ENCODE assay signal across 8 mouse cellular contexts in genomic region chr3:96555999-96556614, GRCm38 (mm10). TPM values are rescaled to one million over a fixed set of nuclear protein-coding genes. Genes with fewer than 3 reads are reported as not detected.
DNase-seq lines count a peak whose midpoint lies in the region; ATAC-seq and TF ChIP-seq lines count a peak whose summit lies in the region.

No protein-coding gene starts in this region.

- H3K4me3 ChIP-seq in kidney, embryonic 14.5 days (ENCODE audit: low read length): peak overlapping the region; percentile 79; the same call in 1 of the 2 replicates
- H3K4me3 ChIP-seq in liver, postnatal 0 days (ENCODE audit: low read depth, low read length): peak overlapping the region; percentile 91

- intact Hi-C loops in heart, postnatal 10 days (cut with DNase I): no loop called here

- peaks cover 41% of the 10 kb centered on the region for H3K4me1 ChIP-seq in kidney, embryonic 14.5 days (ENCODE audit: control insufficient read depth, insufficient read depth, low read length)
- peaks cover 25% of the 10 kb centered on the region for H3K4me1 ChIP-seq in liver, postnatal 0 days (ENCODE audit: insufficient read depth)

- H3K9me3 ChIP-seq in kidney, embryonic 14.5 days (ENCODE audit: control insufficient read depth, low read length): no peaks in the 10 kb centered on the region
- H3K9me3 ChIP-seq in liver, postnatal 0 days (ENCODE audit: low read length): no peaks in the 10 kb centered on the region

- whole genome bisulfite sequencing in kidney, embryonic 14.5 days: 79% methylated on average over 15 of the region's 15 CpGs
- 62% methylated on average over 15 of the region's 15 CpGs for WGBS in liver, postnatal 0 days (ENCODE audit: insufficient replicate concordance)

- H3K27me3 ChIP-seq in kidney, embryonic 14.5 days (ENCODE audit: control insufficient read depth, insufficient read depth, low read length): no peaks in the 10 kb centered on the region
- H3K27me3 ChIP-seq in liver, postnatal 0 days (ENCODE audit: insufficient read depth, low read length): no peaks in the 10 kb centered on the region

- no peak for TF ChIP-seq CTCF in liver, postnatal 0 days (IDR thresholded peaks at IDR 0.05; ENCODE audit: low read depth)

- peaks cover 19% of the 10 kb centered on the region for H3K36me3 ChIP-seq in kidney, embryonic 14.5 days (ENCODE audit: control insufficient read depth, insufficient read depth, low read length)
- H3K36me3 ChIP-seq in liver, postnatal 0 days (replicated peaks; ENCODE audit: insufficient read depth, low read length): peaks cover 20% of the 10 kb centered on the region

- peak overlapping the region; percentile 81 for H3K4me2 ChIP-seq in kidney, embryonic 14.5 days (replicated peaks; ENCODE audit: low read depth, low read length)
- peak overlapping the region; percentile 83 for H3K4me2 ChIP-seq in liver, postnatal 0 days (ENCODE audit: low read depth, low read length)

- peak overlapping the region; percentile 73; the same call in 1 of the 2 replicates for H3K9ac ChIP-seq in kidney, embryonic 14.5 days (ENCODE audit: low read depth, low read length)
- H3K9ac ChIP-seq in liver, postnatal 0 days (replicated peaks): peak overlapping the region; percentile 86; the same call in 1 of the 2 replicates

- ATAC-seq in kidney, embryonic 14.5 days (ENCODE audit: low FRiP score, low TSS enrichment): no peak
- ATAC-seq in liver, postnatal 0 days: peak; percentile 3
- ATAC-seq in inflammation-experienced regulatory T-cells, adult 6 months: no peak

- DNase-seq in kidney, postnatal 10 days: no peak
- peak; percentile 34 for DNase-seq in adipocyte (ENCODE audit: low spot score)
- DNase-seq in heart, postnatal 10 days: peak; percentile 11 to 25
- DNase-seq in liver, postnatal 0 days: peak; percentile 62
- DNase-seq in urinary bladder, postnatal 25 days (ENCODE audit: low spot score): no peak
- DNase-seq in frontal cortex, postnatal 10 days (ENCODE audit: low spot score in 2 of 2): no peak

- no peak overlapping the region for H3K27ac ChIP-seq in kidney, embryonic 14.5 days (ENCODE audit: low read depth, low read length)
- H3K27ac ChIP-seq in liver, postnatal 0 days (ENCODE audit: low read depth): peak overlapping the region; percentile 99

- peak; percentile 92 for TF ChIP-seq EP300 in liver, postnatal 0 days (IDR thresholded peaks at IDR 0.05; ENCODE audit: low read depth)

RNA-seq across cellular contexts. Expression of gene Txnip, which starts 1.6 kb away (rescaled TPM):
- polyA plus RNA-seq in kidney, embryonic 14.5 days (2014; fragmentation: Nextera tagmentation; extraction: Ambion mirVana): 91.1 and 148 TPM in 2 replicates
- 1,000 to 10,000 TPM in 1 of 2 experiments, 100 to 1,000 TPM in 1; 618 to 1,152 TPM for total RNA-seq in heart, postnatal 10 days (2021)
- polyA plus RNA-seq in liver, postnatal 0 days (2015; fragmentation: Nextera tagmentation; extraction: Ambion mirVana): 65.3 and 72.4 TPM in 2 replicates
- polyA plus RNA-seq in inflammation-experienced regulatory T-cells, adult 6 months (2017; shearing (Covaris generic)): 100 to 1,000 TPM; 160 to 366 (median 354) TPM

RNA-seq across cellular contexts. Expression of gene Gm16253, which starts 20.7 kb away (rescaled TPM):
- 0.72 and 1.3 TPM in 2 replicates for polyA plus RNA-seq in kidney, embryonic 14.5 days (2014; fragmentation: Nextera tagmentation; extraction: Ambion mirVana)
- total RNA-seq in heart, postnatal 10 days (2021): 1 to 10 TPM; 4.9 to 5.3 TPM
- not detected in 2 replicates for polyA plus RNA-seq in liver, postnatal 0 days (2015; fragmentation: Nextera tagmentation; extraction: Ambion mirVana)
- polyA plus RNA-seq in inflammation-experienced regulatory T-cells, adult 6 months (2017; shearing (Covaris generic)): 1 to 10 TPM in 1 of 3 experiments, not detected in 2; 2.1 TPM

RNA-seq across cellular contexts. Expression of gene Hfe2, which starts 31.1 kb away (rescaled TPM):
- 0.20 and 0.30 TPM in 2 replicates for polyA plus RNA-seq in kidney, embryonic 14.5 days (2014; fragmentation: Nextera tagmentation; extraction: Ambion mirVana)
- 100 to 1,000 TPM; 149 to 172 TPM for total RNA-seq in heart, postnatal 10 days (2021)
- polyA plus RNA-seq in liver, postnatal 0 days (2015; fragmentation: Nextera tagmentation; extraction: Ambion mirVana): 19.2 and 21.8 TPM in 2 replicates
- not detected for polyA plus RNA-seq in inflammation-experienced regulatory T-cells, adult 6 months (2017; shearing (Covaris generic))

RNA-seq across cellular contexts. Expression of gene Polr3gl, which starts 37.9 kb away (rescaled TPM):
- 18.0 and 22.3 TPM in 2 replicates for polyA plus RNA-seq in kidney, embryonic 14.5 days (2014; fragmentation: Nextera tagmentation; extraction: Ambion mirVana)
- 10 to 100 TPM; 24.3 to 30.9 TPM for total RNA-seq in heart, postnatal 10 days (2021)
- polyA plus RNA-seq in liver, postnatal 0 days (2015; fragmentation: Nextera tagmentation; extraction: Ambion mirVana): 12.9 and 14.7 TPM in 2 replicates
- polyA plus RNA-seq in inflammation-experienced regulatory T-cells, adult 6 months (2017; shearing (Covaris generic)): 10 to 100 TPM; 26.9 to 48.9 (median 33.8) TPM

RNA-seq across cellular contexts. Expression of gene Ankrd34a, which starts 40.3 kb away (rescaled TPM):
- 1.8 and 2.4 TPM in 2 replicates for polyA plus RNA-seq in kidney, embryonic 14.5 days (2014; fragmentation: Nextera tagmentation; extraction: Ambion mirVana)
- 1 to 10 TPM; 2.0 to 5.5 TPM for total RNA-seq in heart, postnatal 10 days (2021)
- polyA plus RNA-seq in liver, postnatal 0 days (2015; fragmentation: Nextera tagmentation; extraction: Ambion mirVana): not detected in 2 replicates
- under 1 TPM in 1 of 3 experiments, not detected in 2; 0.17 TPM for polyA plus RNA-seq in inflammation-experienced regulatory T-cells, adult 6 months (2017; shearing (Covaris generic))

Comparison
In these comparisons a context has a peak if more than half of its experiments do, and no peak if none do; other contexts are left out.
1. DNase-seq: peak in adipocyte (single experiment), heart, postnatal 10 days (2 of 2) and liver, postnatal 0 days (single experiment); none in kidney, postnatal 10 days (single experiment), urinary bladder, postnatal 25 days (single experiment) and frontal cortex, postnatal 10 days (0 of 2).
2. RNA of gene Hfe2, which starts 31.1 kb away (polyA plus RNA-seq): 19.2 to 21.8 TPM in liver, postnatal 0 days; 0.20 to 0.30 TPM in kidney, embryonic 14.5 days and not detected in inflammation-experienced regulatory T-cells, adult 6 months; every median in the first group is over 10 times any median in the second.